Mouse (Mus musculus) E14TG2a.4 (cell line): ENCODE data around the gene Fbxl17.

ENCODE experiments used
- H3K27me3 ChIP-seq: 2 replicates; pipeline ENCODE4 v1.6.1; 2014; ENCODE audit warnings: low read length, control low read depth; ENCODE audit not compliant: insufficient read depth
- H3K36me3 ChIP-seq: 2 replicates; pipeline ENCODE4 v1.6.1; 2014; ENCODE audit warnings: low read length, control low read depth; ENCODE audit not compliant: insufficient read depth
- H3K4me1 ChIP-seq: replicated peaks from 2 replicates; pipeline ENCODE4 v1.6.1; 2014; ENCODE audit warnings: low read depth, low read length, control low read depth
- H3K4me3 ChIP-seq: replicated peaks from 2 replicates; pipeline ENCODE4 v1.5.1; 2014; ENCODE audit warnings: mild to moderate bottlenecking, low read length
- H3K9me3 ChIP-seq: 2 replicates; pipeline ENCODE4 v1.6.1; 2014; ENCODE audit warnings: low read length, control low read depth
- CTCF ChIP-seq: conservative IDR thresholded peaks from 2 replicates; pipeline ENCODE4 v1.5.1; 2014; ENCODE audit warnings: low read length
- NANOG ChIP-seq: IDR thresholded peaks from 2 replicates; pipeline ENCODE4 v1.6.1; 2014; ENCODE audit warnings: borderline replicate concordance, low read length, mixed read lengths
- POU5F1 ChIP-seq: IDR thresholded peaks from 2 replicates; pipeline ENCODE4 v1.6.1; 2014; ENCODE audit warnings: low read length, borderline replicate concordance

Gene Fbxl17

DNA sequence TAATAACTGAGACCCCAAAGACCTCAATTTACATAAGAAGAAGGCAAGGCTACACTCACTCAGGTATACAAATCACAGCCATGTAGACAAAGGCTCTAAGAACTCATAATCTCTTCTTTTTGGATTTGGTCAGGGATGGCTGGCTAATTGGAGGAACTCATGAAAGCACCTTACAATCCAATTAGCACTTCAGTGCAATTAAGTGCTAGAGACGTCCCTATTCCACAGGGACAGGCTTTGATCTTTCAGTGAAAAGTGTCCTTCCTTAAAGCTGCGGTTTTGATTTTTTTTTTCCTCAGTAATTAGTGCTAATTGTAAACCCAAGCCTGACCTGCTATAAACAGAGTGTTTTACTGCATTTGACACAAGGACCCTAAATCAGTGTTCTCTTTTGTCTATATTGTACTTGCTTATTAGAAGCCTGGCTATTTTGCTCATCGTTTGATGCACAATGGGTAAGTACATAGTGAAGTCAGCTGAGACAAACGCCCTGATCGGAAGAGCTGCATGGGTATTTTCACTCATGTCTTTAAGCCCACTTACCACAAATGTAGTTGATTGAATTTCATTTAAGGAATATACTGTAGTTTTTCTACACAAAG is 327.8 kb downstream of the Fbxl17 start:
- H3K9me3 ChIP-seq: no peaks in the 10 kb centered on the region
- no peak for TF ChIP-seq POU5F1
- TF ChIP-seq NANOG: no peak
- no peak for TF ChIP-seq CTCF
- peaks cover 26% of the 10 kb centered on the region for H3K4me1 ChIP-seq
- H3K36me3 ChIP-seq: no peaks in the 10 kb centered on the region
- no peak overlapping the region for H3K4me3 ChIP-seq
- no peaks in the 10 kb centered on the region for H3K27me3 ChIP-seq

DNA sequence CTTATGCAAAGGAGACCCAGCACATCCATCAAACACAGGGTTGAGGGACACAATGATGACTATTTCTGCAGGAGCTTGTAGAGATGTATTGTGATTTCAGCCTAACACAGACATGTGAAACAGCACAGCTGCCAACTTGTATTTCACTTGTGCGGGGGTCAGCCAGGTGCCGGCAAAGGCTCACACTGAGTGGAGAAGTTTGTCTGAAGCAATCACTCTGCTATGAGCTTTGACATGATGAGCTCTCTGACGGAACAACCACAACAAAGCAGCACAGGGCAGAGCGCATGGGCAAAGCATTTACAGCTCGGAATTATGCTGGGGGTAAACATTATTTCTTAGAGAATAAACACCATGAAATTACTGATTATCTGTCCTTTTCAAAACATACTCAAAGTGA is 328.6 kb downstream of the Fbxl17 start:
- TF ChIP-seq POU5F1 (no peak), CTCF (no peak), NANOG (no peak)
- no peaks in the 10 kb centered on the region for H3K36me3 ChIP-seq
- H3K4me3 ChIP-seq: no peak overlapping the region
- H3K9me3 ChIP-seq: no peaks in the 10 kb centered on the region
- peaks cover 18% of the 10 kb centered on the region for H3K4me1 ChIP-seq
- H3K27me3 ChIP-seq: no peaks in the 10 kb centered on the region

DNA sequence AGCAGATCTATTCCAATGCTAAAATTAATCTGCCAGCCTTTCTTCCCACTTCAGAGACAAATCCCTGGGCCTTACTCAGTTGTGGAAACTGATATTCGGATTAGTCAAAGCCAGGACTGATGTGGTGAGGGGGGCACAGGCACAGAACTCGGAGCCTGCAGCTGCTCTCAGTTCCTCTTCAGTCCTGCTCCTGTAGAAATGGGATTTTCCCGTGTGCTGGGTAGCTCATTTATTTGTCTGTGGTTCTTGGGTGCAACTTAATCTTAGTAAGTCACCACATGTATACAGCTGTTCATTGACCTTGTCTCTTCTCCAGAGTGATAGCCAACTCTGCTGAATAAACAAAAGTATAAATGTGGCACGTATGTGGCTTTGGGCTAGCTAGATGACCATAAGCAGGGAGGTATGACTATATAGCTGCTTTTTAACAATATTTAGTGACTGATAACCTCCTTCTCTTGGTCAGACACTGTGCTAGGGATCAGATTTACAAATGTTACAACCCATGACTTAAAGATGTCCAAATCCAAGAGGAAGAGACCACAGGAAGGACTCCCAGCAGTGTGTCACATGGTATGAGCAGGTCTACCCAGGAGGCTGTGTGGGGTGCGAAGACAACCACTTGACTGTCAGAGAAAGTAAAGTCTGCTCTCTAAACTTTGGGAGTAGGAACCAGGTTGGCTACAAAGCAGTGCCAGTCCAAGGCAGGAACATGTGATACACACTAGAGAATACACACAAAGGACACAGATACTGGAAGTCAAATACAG is 331.6 kb downstream of the Fbxl17 start:
- TF ChIP-seq POU5F1: no peak
- no peaks in the 10 kb centered on the region; the same call in 1 of the 2 replicates for H3K4me1 ChIP-seq

DNA sequence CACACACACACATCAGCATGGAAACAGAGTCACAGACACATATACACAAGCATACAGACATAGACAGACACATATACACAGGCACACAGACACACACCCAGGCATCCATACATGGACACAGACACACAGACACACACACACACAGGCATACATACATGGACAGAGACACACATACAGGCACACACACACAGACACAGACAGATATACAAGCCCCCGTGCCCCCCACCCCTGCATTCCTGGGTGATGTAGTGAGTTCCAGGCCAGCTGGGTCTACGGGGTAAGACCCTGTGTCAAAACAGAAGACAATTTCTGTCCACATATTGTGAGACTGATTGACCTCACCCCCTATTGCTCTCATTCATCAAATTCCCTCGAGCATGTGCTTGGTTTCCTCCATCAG is 332.6 kb downstream of the Fbxl17 start:
- no peak for TF ChIP-seq POU5F1
- TF ChIP-seq NANOG: no peak
- no peak for TF ChIP-seq CTCF
- no peaks in the 10 kb centered on the region; the same call in 1 of the 2 replicates for H3K4me1 ChIP-seq
- H3K27me3 ChIP-seq: no peaks in the 10 kb centered on the region
- H3K36me3 ChIP-seq: no peaks in the 10 kb centered on the region
- no peaks in the 10 kb centered on the region for H3K9me3 ChIP-seq
- H3K4me3 ChIP-seq: no peak overlapping the region

More for the DNA sequence above, 331.6 kb downstream of the Fbxl17 start:
- H3K36me3 ChIP-seq: no peaks in the 10 kb centered on the region
- no peaks in the 10 kb centered on the region for H3K27me3 ChIP-seq
- no peak overlapping the region for H3K4me3 ChIP-seq
- H3K9me3 ChIP-seq: no peaks in the 10 kb centered on the region

DNA sequence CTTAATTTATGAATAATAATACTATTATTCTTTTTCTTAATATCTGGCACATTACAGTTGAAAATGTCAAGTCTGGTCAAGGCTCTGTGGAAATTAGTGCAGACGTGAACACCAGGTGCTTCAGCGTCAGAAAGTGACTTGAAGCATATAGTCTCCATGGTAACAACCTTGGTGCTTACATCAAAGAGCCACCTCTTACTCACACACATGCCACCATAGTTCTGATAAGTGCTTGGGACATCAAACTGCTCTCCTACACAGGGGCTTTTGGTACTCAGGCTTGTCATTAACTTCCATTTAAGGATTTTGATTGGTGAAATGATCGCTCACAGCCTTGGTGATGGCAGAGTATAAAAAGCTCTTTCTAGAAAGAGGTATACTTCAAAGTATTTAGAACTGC is 333.1 kb downstream of the Fbxl17 start:
- no peak for TF ChIP-seq POU5F1
- no peak for TF ChIP-seq NANOG
- no peak for TF ChIP-seq CTCF
- no peaks in the 10 kb centered on the region for H3K4me1 ChIP-seq
- H3K9me3 ChIP-seq: no peaks in the 10 kb centered on the region
- no peaks in the 10 kb centered on the region for H3K27me3 ChIP-seq
- H3K36me3 ChIP-seq: no peaks in the 10 kb centered on the region
- H3K4me3 ChIP-seq: no peak overlapping the region

DNA sequence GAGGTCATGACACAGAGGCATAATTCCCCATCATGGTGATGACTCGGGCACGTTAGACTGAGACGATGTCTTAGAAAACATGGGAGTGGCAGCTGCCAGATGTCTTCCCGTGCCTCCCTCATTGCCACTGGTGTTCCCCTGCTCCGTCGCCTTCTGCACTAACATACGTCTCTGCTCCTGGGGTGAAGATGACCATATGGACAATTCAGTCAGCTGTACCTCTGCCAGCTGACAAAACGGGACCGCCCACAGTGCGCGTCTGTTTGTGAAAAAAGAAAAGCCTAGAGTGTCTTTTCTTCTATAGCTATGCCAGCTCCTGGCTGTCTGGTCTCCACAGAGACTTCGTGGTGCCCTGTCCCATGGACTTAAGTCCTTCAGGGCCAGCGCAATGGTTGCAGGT is 334.0 kb downstream of the Fbxl17 start:
- Histone ChIP-seq H3K36me3 (no peaks in the 10 kb centered on the region), H3K4me3 (no peak overlapping the region), H3K4me1 (no peaks in the 10 kb centered on the region), H3K9me3 (no peaks in the 10 kb centered on the region), H3K27me3 (no peaks in the 10 kb centered on the region)
- TF ChIP-seq POU5F1 (no peak), NANOG (no peak)

DNA sequence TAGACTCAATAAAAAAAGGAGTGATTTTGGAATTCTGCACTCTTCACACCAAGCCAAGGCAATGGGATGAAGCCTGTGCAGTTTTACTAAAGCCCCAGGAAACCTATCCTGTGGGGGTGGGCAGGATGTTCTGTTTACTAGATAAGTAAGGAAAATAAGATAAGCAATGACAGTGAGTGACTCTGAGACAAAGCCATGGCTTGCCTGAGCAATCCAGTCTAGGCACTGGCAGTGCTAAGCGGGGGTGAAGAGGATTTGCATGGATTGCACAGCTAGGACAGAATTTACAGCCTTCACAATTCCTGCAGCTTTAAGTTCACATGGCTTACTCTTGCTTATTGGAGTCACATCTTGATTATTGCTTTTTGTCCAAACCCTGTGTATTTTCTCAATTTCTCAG is 335.5 kb downstream of the Fbxl17 start:
- H3K27me3 ChIP-seq: no peaks in the 10 kb centered on the region
- H3K36me3 ChIP-seq: no peaks in the 10 kb centered on the region
- TF ChIP-seq CTCF (no peak), NANOG (no peak), POU5F1 (no peak)
- no peaks in the 10 kb centered on the region for H3K4me1 ChIP-seq
- no peaks in the 10 kb centered on the region for H3K9me3 ChIP-seq
- H3K4me3 ChIP-seq: no peak overlapping the region

DNA sequence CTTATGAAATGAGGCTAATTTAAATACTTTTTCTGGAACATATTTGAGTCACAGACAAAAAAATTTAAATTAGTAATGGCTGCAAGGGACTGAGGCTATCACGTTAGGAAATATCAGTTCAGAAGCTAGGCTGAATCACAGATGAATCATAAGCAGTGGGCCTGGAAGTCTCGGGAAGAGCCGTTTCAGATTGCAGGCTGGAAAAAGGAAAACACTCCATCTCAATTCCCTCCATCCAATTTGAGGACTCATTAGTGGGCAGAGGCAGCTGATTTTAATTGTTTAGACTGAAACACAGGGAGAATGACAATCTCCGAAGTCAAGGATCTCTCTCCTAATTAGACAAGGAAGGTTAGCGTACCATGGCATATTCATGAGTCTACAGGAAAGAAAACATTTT is 337.9 kb downstream of the Fbxl17 start:
- Histone ChIP-seq H3K4me1 (no peaks in the 10 kb centered on the region), H3K27me3 (no peaks in the 10 kb centered on the region), H3K9me3 (no peaks in the 10 kb centered on the region), H3K4me3 (no peak overlapping the region), H3K36me3 (no peaks in the 10 kb centered on the region)
- TF ChIP-seq POU5F1 (no peak), CTCF (no peak), NANOG (no peak)

DNA sequence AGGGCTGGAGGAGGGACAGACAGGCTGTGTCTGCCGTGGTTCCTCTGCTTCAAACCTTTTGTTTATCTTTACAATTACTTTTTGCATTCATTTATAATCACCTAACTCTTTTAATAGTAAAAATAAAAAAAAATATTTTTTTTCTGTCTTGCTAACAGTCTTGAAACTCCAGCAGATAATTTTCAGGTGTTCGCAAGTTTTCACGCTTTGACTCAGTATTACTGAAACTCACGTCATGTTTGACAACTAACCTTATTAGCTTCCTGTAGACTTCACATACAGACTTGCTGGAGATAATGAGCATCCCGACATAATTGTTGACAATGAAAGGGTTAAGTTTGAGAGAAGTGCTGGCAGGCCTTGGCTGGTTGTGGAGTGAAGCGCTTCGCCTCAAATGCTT is 340.6 kb downstream of the Fbxl17 start:
- TF ChIP-seq CTCF (no peak), NANOG (no peak), POU5F1 (no peak)
- Histone ChIP-seq H3K4me3 (no peak overlapping the region), H3K27me3 (no peaks in the 10 kb centered on the region), H3K9me3 (no peaks in the 10 kb centered on the region), H3K4me1 (no peaks in the 10 kb centered on the region), H3K36me3 (no peaks in the 10 kb centered on the region)
